Mouse (Mus musculus) intestine, postnatal 0 days (tissue): ENCODE measurements around the gene Sirpb1a. TPM values are rescaled to one million over a fixed set of nuclear protein-coding genes. Genes with fewer than 3 reads are reported as not detected.
"Not testable (repeated sequence)": the region's sequence is repeated elsewhere in the genome, so short reads cannot be mapped to it uniquely, and the experiment has no call there.

Experiments
- ATAC-seq: fragments of 200-750 bp; cut with Nextera tagmentation; 2 replicates; pipeline ENCODE4 v1.8.0; 2017; ENCODE audit warnings: mild to moderate bottlenecking, moderate TSS enrichment, moderate library complexity
- H3K27ac ChIP-seq: fragments of 300-500 bp; sonication (generic); 2 replicates; pipeline ENCODE4 v1.5.1; 2014; ENCODE audit warnings: mild to moderate bottlenecking, low read depth, low read length, moderate library complexity
- H3K27me3 ChIP-seq: fragments of 300-500 bp; sonication (generic); replicated peaks from 2 replicates; pipeline ENCODE4 v1.6.1; 2014; ENCODE audit warnings: low read length, mixed read lengths; ENCODE audit not compliant: control insufficient read depth, insufficient read depth
- H3K36me3 ChIP-seq: fragments of 300-500 bp; sonication (generic); 2 replicates; pipeline ENCODE4 v1.6.1; 2014; ENCODE audit warnings: mild to moderate bottlenecking, moderate library complexity; ENCODE audit not compliant: control insufficient read depth, insufficient read depth
- H3K4me1 ChIP-seq: fragments of 300-500 bp; sonication (generic); replicated peaks from 2 replicates; pipeline ENCODE4 v1.6.1; 2014; ENCODE audit warnings: antibody characterized with exemption, low read length, mixed read lengths; ENCODE audit not compliant: control insufficient read depth, insufficient read depth
- H3K4me2 ChIP-seq: fragments of 300-500 bp; sonication (generic); replicated peaks from 2 replicates; pipeline ENCODE4 v1.6.1; 2014; ENCODE audit warnings: low read depth, mild to moderate bottlenecking, moderate library complexity
- H3K4me3 ChIP-seq: fragments of 300-500 bp; sonication (generic); 2 replicates; pipeline ENCODE4 v1.5.1; 2014; ENCODE audit warnings: low read depth, low read length
- H3K9ac ChIP-seq: fragments of 300-500 bp; sonication (generic); 2 replicates; pipeline ENCODE4 v1.6.1; 2014; ENCODE audit warnings: mild to moderate bottlenecking, low read depth, low read length
- H3K9me3 ChIP-seq: fragments of 300-500 bp; sonication (generic); 2 replicates; pipeline ENCODE4 v1.6.1; 2016; ENCODE audit warnings: mixed run types; ENCODE audit not compliant: control insufficient read depth
- CTCF ChIP-seq: sonication (generic); IDR thresholded peaks from 2 replicates; pipeline ENCODE4 v1.5.1; 2016; ENCODE audit warnings: low read depth, mild to moderate bottlenecking, control low read depth, antibody characterized with exemption, moderate library complexity
- WGBS: fragments of 180-500 bp; shearing (Covaris S2); extraction: QIAGEN DNeasy Blood & Tissue Kit; methylation state at CpG from one replicate; pipeline ENCODE4 v1.1.7; 2014; 5-methylcytosine and 5-hydroxymethylcytosine counted together
- polyA plus RNA-seq: library from polyadenylated mRNA; unstranded; fragments of >200 nt; fragmentation: Nextera tagmentation; extraction: Ambion mirVana; gene quantifications from 2 replicates; pipeline ENCODE4 v1.2.1, GENCODE M21; 2015

Sirpb1a gene
- not detected in 2 replicates for polyA plus RNA-seq

DNA sequence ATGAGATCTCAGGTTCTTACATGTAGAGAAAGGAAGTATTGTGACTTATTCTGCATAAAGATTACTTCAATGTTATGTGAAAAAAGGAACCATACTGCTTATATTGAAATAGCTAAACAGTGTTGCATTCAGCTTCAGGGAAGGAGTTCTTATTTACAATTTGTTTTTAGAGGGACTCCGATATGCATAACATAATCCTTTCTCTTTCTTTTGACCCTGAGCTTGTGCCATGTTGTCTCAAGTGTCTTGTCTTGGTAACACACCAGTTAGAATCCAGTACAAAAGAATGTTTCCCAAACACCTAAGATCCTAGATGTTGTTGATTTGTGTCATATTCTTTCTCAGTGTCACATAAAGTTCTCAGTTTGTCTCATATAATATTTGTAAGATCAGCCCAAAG, at the start of gene Sirpb1a:
TSS of gene Sirpb1a (minus strand) at position 74 of the 400 bp plus-strand sequence.
- 83% methylated on average over 1 of the region's 1 CpGs for WGBS
- not testable (repeated sequence) for H3K4me2 ChIP-seq, H3K27me3 ChIP-seq, H3K9ac ChIP-seq, H3K27ac ChIP-seq, H3K4me3 ChIP-seq, H3K9me3 ChIP-seq, ATAC-seq, H3K36me3 ChIP-seq, H3K4me1 ChIP-seq

GRCm38 (mm10) chr3:15474831-15475230, 48.5 kb upstream of the Sirpb1a start:
- H3K4me2 ChIP-seq, H3K27ac ChIP-seq, ATAC-seq, H3K27me3 ChIP-seq, H3K36me3 ChIP-seq, H3K9me3 ChIP-seq, H3K4me3 ChIP-seq, H3K9ac ChIP-seq, H3K4me1 ChIP-seq: not testable (repeated sequence)
- 94% methylated on average over 1 of the region's 2 CpGs for WGBS

DNA sequence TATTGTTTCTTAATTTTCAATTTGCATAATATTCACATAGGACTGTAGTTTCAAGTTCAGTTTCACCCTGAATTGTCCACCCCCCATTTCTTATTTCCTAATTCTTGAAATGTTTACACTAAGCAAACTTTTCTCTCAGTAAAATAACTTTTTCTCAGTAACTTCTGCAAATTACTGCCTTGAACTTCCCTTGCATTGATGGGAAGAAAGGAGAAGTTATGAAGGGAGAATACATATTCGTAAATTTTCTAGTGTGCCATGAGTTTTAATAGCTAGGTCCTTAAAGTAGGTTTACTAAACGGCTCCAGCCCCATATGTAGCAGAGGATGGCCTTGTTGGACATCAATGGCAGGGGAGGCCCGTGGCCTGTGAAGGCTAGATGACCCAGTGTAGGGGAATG, 43.8 kb upstream of the Sirpb1a start:
- not testable (repeated sequence) for H3K4me1 ChIP-seq, H3K4me3 ChIP-seq, H3K4me2 ChIP-seq, ATAC-seq, H3K36me3 ChIP-seq, H3K27ac ChIP-seq, H3K9me3 ChIP-seq, H3K9ac ChIP-seq, H3K27me3 ChIP-seq
- 71% methylated on average over 1 of the region's 3 CpGs for WGBS

- H3K4me1 ChIP-seq, H3K36me3 ChIP-seq, H3K27me3 ChIP-seq, ATAC-seq, H3K4me3 ChIP-seq, H3K9ac ChIP-seq, H3K4me2 ChIP-seq, H3K9me3 ChIP-seq, H3K27ac ChIP-seq: not testable (repeated sequence)
- WGBS = 81% methylated on average over 1 of the region's 1 CpGs
Observed at GRCm38 (mm10) chr3:15443936-15444335, 17.6 kb upstream of the Sirpb1a start.

DNA sequence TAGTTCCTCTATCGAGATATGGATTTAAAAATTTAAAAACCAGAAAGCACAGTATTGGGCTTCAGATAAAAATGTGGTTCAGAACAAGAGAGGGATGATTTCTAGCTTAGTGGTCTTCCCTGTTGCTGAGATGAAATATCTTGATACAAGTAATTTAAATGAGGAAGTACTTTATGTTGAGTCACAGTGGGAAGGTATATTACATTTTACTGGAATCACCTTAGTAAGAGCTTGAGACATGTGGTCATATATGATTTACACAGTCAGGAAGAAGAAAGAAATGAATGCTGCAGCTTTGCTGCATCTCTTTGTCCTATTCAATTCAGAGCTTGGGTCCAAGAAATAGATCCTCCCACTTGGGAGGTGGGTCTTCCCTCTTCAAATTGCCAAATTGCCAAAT, 13.5 kb upstream of the Sirpb1a start:
- not testable (repeated sequence) for H3K9ac ChIP-seq, H3K9me3 ChIP-seq, H3K4me2 ChIP-seq, ATAC-seq, H3K27ac ChIP-seq, H3K36me3 ChIP-seq, H3K27me3 ChIP-seq, H3K4me3 ChIP-seq, H3K4me1 ChIP-seq
- 57% methylated on average over 1 of the region's 1 CpGs for WGBS

DNA sequence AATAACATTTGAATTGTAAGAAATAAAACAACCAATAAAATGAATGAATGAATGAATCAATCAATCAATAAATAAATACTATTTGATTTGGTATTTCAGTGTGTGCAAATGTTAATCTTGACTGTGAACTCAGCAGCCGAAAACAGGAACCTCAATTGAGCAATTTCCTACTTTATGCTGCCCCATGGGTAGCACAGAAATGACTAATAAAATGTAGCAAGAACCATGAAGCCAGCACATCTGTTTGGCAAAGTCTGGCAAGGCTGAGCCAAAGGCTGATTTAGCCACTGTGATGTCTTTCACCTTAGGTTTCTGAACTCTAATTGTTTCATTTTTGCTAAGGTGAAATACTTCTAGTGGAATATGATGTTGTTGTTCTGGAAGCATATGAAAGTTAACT, 1.6 kb upstream of the Sirpb1a start:
- H3K36me3 ChIP-seq = no peaks in the 10 kb centered on the region
- H3K9ac ChIP-seq = no peak overlapping the region
- WGBS = 67% methylated on average over 1 of the region's 1 CpGs
- no peak overlapping the region for H3K4me3 ChIP-seq
- no peak overlapping the region for H3K27ac ChIP-seq
- no peaks in the 10 kb centered on the region for H3K4me1 ChIP-seq
- no peak overlapping the region for H3K4me2 ChIP-seq
- no peak for TF ChIP-seq CTCF
- ATAC-seq = no peak
- no peaks in the 10 kb centered on the region for H3K27me3 ChIP-seq
- no peaks in the 10 kb centered on the region for H3K9me3 ChIP-seq

GRCm38 (mm10) chr3:15355690-15356089, 70.6 kb downstream of the Sirpb1a start:
- 83% methylated on average over 3 of the region's 3 CpGs for WGBS
- not testable (repeated sequence) for H3K27ac ChIP-seq, H3K9ac ChIP-seq, H3K4me3 ChIP-seq, ATAC-seq, H3K36me3 ChIP-seq, H3K4me1 ChIP-seq, H3K9me3 ChIP-seq, H3K27me3 ChIP-seq, H3K4me2 ChIP-seq

DNA sequence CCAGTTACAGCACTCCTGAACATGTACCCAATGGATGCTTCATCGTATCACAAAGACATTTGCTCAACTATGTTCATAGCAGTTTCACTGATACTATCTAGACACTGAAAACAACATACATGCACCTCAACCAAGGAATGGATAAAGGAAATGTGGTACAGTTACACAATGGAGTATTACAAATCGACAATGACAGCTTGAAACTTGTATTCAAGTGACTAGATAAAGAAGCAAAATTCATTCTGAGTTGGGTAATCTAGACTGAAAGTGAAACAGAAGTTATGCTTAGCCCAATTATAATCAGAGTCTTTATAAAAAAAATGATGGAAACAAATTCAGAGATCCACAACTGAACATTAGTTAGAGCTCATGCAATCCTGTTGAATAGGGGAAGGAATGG, 76.0 kb downstream of the Sirpb1a start:
- H3K4me1 ChIP-seq, H3K27me3 ChIP-seq, H3K9me3 ChIP-seq, H3K9ac ChIP-seq, H3K4me3 ChIP-seq, H3K36me3 ChIP-seq, H3K27ac ChIP-seq, H3K4me2 ChIP-seq, ATAC-seq: not testable (repeated sequence)
- WGBS = 87% methylated on average over 1 of the region's 2 CpGs

DNA sequence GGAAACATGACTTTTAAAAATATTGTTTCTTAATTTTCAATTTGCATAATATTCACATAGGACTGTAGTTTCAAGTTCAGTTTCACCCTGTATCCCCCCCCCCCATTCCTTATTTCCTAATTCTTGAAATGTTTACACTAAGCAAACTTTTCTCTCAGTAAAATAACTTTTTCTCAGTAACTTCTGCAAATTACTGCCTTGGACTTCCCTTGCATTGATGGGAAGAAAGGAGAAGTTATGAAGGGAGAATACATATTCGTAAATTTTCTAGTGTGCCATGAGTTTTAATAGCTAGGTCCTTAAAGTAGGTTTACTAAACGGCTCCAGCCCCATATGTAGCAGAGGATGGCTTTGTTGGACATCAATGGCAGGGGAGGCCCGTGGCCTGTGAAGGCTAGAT, 80.7 kb downstream of the Sirpb1a start:
- H3K27ac ChIP-seq, H3K9ac ChIP-seq, H3K9me3 ChIP-seq, H3K4me1 ChIP-seq, H3K36me3 ChIP-seq, H3K27me3 ChIP-seq, H3K4me2 ChIP-seq, H3K4me3 ChIP-seq, ATAC-seq: not testable (repeated sequence)
- 52% methylated on average over 3 of the region's 3 CpGs for WGBS
